Mouse (Mus musculus) left cerebral cortex, postnatal 14 days (tissue): ENCODE measurements around the gene Vamp2. TPM values are rescaled to one million over a fixed set of nuclear protein-coding genes. Genes with fewer than 3 reads are reported as not detected.

Source experiments
- DNase-seq, 2 experiments: peaks; one replicate each; pipeline ENCODE4 v3.0.0; 2021 to 2022; ENCODE audit warnings: low spot score in 2 of 2, mixed read lengths in 1 of 2
- intact Hi-C: fragments of 180-260 bp; cut with DNase I; formaldehyde crosslinking; loops from one replicate; pipeline ENCODE4 v1.15.1; 2025
- total RNA-seq, 2 experiments: library from RNA; stranded (reverse); gene quantifications; 2 replicates each; pipeline ENCODE4 v1.2.3; 2021

Gene Vamp2
- total RNA-seq, 2 experiments from 2014 or later: 1,220 to 1,271 TPM

- peak; percentile 99 to 100 for DNase-seq
- intact Hi-C loops: loop anchor here (5.0 kb wide), 1 partner anchor 322 kb away; no protein-coding TSS in a partner anchor
These were observed 6.6 kb downstream of the Vamp2 start, which contains the start of gene Per1 for GRCm38 (mm10) chr11:69094697-69095429. Per1 (plus strand) TSS chr11:69095217.

- intact Hi-C loops: loop anchor here (5.0 kb wide), 1 partner anchor 322 kb away; no protein-coding TSS in a partner anchor
- DNase-seq: no peak
These were observed 7.4 kb downstream of the Vamp2 start for GRCm38 (mm10) chr11:69095511-69096231.

GRCm38 (mm10) chr11:69096360-69096986 lies 8.2 kb downstream of the Vamp2 start:
- intact Hi-C loops: loop anchor here (5.0 kb wide), 1 partner anchor 321 kb away; no protein-coding TSS in a partner anchor

GRCm38 (mm10) chr11:69096987-69097900 lies 9.0 kb downstream of the Vamp2 start:
- DNase-seq: peak; percentile 97 to 100
- intact Hi-C loops: loop anchor here (5.0 kb wide), 1 partner anchor 320 kb away; no protein-coding TSS in a partner anchor

More at GRCm38 (mm10) chr11:69096360-69096986, 8.2 kb downstream of the Vamp2 start:
- no peak for DNase-seq

- intact Hi-C loops: loop anchor here (5.0 kb wide), 1 partner anchor 319 kb away; no protein-coding TSS in a partner anchor
- DNase-seq: no peak
These were observed 9.9 kb downstream of the Vamp2 start for GRCm38 (mm10) chr11:69098039-69098761.

- intact Hi-C loops: loop anchor here (5.0 kb wide), 1 partner anchor 319 kb away; no protein-coding TSS in a partner anchor
- peak; percentile 95 to 98 for DNase-seq
These were observed 10.4 kb downstream of the Vamp2 start for GRCm38 (mm10) chr11:69098762-69099091.

GRCm38 (mm10) chr11:69099177-69099914 lies 11.1 kb downstream of the Vamp2 start:
- intact Hi-C loops: loop anchor here (5.0 kb wide), 1 partner anchor 318 kb away; no protein-coding TSS in a partner anchor
- peak; percentile 79 to 81 for DNase-seq

- intact Hi-C loops: loop anchor here (1.0 to 5.0 kb wide), 2 partner anchors 10 to 317 kb away; no protein-coding TSS in a partner anchor
- DNase-seq: peak; percentile 89 to 95
These were observed 11.6 kb downstream of the Vamp2 start for GRCm38 (mm10) chr11:69099915-69100345.

GRCm38 (mm10) chr11:69100639-69101360 lies 12.5 kb downstream of the Vamp2 start:
- no peak for DNase-seq
- intact Hi-C loops: loop anchor here (1.0 kb wide), 1 partner anchor 10 kb away; no protein-coding TSS in a partner anchor

- no peak for DNase-seq
- intact Hi-C loops: no loop called here
These were observed 13.5 kb downstream of the Vamp2 start for GRCm38 (mm10) chr11:69101604-69102402.

- no peak for DNase-seq
- intact Hi-C loops: no loop called here
These were observed 14.1 kb downstream of the Vamp2 start for GRCm38 (mm10) chr11:69102403-69102725.

GRCm38 (mm10) chr11:69103121-69103520 lies 14.8 kb downstream of the Vamp2 start:
- no peak for DNase-seq
- intact Hi-C loops: no loop called here

- no peak for DNase-seq
- intact Hi-C loops: no loop called here
These were observed 15.5 kb downstream of the Vamp2 start for GRCm38 (mm10) chr11:69103531-69104435.

- intact Hi-C loops: no loop called here
- peak in 1 of 2 experiments; percentile 1 for DNase-seq
These were observed 16.2 kb downstream of the Vamp2 start for GRCm38 (mm10) chr11:69104487-69104886.

GRCm38 (mm10) chr11:69105227-69105626 lies 16.9 kb downstream of the Vamp2 start:
- DNase-seq: no peak
- intact Hi-C loops: no loop called here
